Mouse (Mus musculus): Measurements from ENCODE around the gene Acsf3.
A peak's percentile ranks its signal among the peaks of the same experiment; 100 is the strongest.

Gene Acsf3

DNA sequence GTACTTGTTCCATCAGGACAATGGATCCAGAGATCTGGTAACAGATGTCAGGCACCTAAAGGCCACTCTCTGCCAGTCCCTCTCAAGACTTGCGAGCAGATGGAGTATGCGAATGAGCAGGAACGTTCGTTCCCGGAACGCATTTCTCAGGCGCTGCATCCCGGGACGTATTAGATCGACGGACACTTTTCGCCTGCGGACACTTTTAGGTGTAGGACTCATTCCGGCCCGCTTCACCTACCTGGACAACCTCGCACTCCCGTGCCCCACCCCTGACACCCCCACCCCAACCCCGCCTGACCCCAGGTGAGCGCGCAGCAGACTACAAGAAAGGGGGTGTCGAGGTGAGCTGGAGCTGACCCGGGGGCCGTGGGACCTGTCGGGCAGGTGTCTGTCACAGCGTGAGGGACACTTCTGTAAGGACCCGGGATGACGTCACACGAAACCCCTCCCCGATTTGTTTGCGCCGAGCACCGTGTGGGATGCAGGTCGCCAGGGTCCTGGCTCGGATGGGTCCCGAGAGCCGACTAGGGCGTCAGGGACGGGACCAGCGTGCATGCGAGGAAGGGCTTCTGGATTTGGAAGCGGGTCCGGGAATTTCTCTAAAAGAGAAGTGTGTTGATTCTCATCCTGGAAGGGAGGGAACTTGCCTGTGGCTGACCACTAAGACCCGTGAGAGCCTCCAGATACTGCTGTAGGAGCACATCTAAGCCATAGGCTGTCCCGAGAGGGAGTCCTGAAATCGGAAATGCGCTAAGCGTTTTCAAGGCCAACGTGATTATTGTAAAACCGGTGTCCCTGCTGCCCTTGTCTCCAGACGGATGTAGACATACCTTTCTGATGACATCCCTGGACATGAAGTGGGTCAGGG lies at the start of gene Acsf3:
TSS of gene Acsf3 (plus strand) at position 202 of the 871 bp plus-strand sequence.
- peak; percentile 49 for DNase-seq (ENCODE audit: low read depth, low spot score)

DNA sequence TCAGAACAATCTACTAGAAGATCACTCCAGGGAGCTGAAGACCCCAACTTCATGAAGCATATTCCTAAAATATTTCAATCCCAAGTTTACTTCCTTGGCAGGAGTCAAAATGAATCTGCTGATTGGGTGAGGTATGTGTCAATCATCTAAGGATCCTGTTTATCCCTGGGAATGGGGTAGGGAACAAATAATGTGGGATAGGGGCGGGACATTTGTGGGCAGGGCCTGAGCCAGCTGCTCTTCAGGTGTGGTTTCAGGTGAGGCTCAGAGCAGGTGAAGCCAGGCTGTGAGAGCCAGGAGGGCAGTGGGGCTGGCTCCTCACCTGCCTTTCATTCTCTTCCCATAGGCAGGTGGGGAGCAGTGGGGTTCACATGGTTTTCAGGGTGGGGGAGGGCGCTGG lies 48.5 kb upstream of the Acsf3 start:
- DNase-seq (ENCODE audit: low read depth, low spot score): no peak

DNA sequence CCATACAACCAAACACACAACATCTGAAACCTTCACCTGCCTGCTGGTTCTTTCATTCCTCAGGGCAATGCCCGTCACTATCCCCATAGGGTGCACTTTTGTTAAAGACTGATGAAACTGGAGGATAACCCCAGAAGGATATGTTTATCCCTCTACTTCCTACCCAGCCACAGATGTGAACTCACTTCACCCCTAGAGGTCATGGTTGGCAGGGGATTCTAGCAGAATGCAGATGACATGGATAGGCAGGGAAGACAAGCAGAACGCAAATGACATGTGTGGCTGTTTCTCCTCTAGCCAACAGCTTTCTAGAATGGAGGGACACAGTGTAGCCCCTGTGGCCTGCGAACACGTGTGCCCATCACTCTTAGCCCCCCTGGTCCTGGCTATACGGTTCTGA lies 47.9 kb upstream of the Acsf3 start:
- no peak for DNase-seq (ENCODE audit: low read depth, low spot score)

DNA sequence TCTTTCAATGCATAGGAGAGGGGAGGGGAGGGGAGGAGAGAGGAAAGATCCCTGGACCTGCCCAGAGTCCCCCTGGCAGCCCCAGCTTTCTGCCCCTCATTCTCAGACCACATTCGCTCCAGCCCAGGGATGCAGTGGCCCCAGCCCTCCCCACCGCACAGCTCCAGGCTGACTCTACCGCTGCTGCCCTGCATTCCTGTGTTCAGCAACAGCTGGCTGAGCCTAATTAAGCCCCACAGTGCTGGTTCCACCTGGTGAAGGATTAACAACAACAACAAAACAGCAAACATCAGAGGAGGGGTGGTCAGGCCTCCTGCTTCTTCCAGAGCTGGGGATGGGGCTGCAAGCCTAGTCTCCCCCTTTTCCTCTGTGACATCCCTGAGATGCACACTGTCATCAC lies 46.7 kb upstream of the Acsf3 start:
- no peak for DNase-seq (ENCODE audit: low read depth, low spot score)

DNA sequence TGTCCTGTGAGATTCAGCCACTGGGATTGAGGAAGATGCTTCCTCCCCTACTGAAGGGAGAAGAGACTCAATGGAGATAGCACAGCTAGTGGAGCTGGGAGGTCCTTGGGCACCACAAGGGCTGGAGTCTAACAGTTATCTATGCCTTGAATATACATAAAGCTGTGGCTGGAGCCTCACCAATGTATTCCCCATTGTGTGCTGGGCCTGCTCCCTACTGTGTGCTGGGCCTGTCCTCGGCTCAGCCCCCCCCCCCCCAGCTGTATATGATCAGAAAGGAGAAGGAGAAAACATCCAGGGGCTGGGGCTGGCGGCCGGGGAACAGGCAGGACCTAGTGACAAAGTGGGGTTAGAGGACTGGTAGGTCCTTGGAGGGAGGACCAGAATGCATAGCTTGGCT lies 40.2 kb upstream of the Acsf3 start:
- no peak for DNase-seq (ENCODE audit: low read depth, low spot score)

DNA sequence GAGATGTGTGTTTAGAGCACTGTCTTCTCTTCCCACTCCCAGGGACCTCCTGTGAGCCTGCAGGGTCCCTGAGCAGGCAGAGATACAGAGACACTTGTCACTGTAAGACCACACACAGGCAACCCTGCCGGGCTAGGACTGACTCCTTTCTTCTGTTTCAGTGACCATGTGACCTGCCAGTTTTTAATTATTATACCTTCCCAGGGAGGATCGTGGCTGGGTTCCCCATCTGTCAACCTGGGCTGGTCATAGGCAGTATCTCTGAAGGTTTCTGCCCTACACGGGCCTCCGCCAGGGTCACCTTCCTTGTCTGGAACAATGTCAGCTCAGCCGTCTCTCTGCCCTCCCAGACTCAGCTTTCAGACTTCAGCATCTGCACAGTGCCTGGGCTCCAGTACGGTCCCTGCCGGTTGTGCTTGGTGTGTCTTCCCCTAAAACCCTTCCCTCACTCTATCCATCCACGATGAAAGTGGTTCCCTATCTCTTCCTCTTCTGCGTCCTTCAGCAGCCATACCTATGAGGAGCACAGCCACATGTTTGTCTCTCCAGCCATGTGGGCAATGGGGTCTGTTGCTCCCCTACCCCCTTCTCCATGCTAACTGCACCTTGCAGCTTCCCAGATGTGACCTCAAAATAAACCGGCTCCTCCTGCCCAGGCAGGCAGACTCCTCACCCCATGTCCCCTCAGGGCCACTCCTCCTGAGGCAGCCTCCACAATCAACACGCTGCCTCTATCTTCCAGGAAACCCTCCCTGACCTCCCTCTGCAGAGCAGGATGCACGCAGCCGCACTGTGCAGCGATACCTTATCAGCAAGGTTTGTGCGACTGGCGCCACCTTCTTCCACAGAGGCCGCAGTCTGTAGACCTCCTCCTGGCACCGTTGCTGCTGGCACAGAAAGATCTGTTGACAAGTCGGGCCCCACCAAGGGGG lies 39.5 kb upstream of the Acsf3 start:
- no peak for DNase-seq (ENCODE audit: low read depth, low spot score)

DNA sequence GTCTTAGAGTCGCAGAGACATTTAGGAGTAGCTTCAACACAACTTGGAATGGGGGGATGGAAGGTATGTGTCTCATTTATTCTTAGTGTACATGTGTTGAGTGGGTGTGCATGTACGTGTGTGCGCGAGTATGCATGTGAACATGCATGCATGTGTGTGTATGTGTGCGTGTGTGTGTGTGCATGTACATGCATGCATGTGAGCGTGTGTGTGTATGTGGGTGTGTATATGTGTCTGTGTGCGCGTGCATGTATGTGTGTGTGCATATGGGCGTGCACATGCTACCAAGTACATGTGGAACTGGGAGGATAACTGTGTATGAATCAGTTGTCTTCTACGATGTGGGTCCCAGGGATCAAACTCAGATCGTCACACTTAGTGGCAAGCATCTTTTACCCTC lies 38.7 kb upstream of the Acsf3 start:
- DNase-seq (ENCODE audit: low read depth, low spot score): no peak

DNA sequence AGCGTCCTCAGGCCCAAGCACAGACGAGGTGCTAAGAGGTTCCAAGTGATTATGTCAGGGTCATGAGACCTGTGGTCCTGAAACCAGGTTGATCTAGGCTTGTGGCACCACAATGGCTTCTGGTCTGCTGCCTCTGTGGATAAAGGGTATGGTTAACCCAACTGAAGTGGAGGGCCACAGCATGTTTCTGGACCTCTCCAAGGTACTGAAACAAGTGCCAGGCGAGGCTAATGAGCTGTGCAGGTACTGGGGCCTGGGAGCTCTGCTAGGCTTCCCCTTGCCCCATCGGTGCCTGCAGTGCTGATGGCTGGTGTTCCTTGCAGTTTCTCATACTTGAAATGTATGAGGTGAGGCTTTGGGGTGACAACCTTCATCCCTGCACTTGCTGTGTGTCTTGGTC lies 38.2 kb upstream of the Acsf3 start:
- DNase-seq (ENCODE audit: low read depth, low spot score): no peak

DNA sequence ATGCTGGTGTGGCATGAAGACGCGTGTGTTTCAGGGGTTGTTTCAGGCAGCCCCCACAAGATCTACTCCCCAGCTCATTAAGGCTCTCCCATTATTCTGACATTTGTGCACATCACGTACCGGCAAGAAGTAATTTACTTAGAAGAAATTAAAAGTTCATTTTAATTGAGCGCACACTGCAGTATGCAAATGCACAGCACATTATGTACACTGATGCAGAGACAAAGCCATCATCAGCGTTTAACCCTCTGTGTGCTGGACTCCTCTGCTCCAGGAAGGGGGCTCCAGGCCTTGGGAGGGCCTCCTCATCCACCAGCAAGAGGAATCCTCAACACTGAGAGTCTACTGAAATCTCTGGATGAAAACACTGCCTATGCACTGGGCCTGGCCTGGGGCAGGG lies 37.4 kb upstream of the Acsf3 start:
- DNase-seq (ENCODE audit: low read depth, low spot score): no peak

DNA sequence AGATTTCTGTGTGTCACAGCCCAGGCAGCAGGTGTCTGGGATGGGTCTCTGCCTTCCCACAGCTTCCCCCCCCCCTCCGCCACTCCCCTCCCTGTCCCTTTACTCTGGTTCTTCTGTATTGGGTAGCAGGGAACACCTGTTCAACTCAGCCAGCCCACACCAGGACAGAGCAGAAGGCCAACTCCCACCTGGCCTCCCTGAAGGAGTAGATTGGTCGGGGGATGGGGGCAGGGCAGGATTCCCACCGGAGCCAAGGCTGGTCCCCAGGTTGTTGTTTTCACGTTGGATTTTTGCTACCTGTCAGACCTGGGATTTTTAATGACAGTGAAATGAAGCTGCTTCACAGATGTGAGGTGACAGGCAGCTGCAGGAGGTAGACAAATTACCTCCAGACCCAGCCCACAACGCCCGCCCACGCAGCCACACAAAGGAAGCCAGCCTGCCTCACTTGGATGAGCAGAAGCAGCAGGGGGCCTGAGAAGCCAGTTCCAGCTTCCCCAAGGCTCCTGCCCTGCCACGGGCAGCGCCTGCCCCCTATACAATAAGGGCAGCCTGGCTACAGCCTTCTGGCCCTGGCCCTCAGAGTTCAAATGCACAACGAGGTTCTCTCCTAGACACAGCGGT lies 36.1 kb upstream of the Acsf3 start:
- DNase-seq (ENCODE audit: low read depth, low spot score): no peak

DNA sequence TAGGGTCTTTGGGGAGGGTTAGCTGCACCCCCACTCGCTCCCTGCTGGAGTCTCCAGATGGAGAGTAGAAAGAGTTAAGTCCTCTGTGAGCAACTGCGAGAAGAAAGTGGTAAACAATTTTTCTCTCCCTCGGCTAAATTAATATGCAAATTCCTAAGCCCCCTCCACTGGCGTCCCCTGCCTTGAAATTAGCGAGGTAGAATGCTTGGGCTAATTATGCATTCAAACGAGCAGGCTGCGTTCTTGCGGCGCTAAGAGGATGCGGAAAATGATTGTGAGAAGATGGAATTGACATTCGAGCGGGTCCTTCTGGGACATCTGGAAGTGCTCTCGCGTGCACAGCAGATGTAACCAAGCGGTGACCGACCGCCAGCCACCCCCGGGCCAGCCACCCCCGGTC lies 32.8 kb upstream of the Acsf3 start:
- DNase-seq (ENCODE audit: low read depth, low spot score): no peak

DNA sequence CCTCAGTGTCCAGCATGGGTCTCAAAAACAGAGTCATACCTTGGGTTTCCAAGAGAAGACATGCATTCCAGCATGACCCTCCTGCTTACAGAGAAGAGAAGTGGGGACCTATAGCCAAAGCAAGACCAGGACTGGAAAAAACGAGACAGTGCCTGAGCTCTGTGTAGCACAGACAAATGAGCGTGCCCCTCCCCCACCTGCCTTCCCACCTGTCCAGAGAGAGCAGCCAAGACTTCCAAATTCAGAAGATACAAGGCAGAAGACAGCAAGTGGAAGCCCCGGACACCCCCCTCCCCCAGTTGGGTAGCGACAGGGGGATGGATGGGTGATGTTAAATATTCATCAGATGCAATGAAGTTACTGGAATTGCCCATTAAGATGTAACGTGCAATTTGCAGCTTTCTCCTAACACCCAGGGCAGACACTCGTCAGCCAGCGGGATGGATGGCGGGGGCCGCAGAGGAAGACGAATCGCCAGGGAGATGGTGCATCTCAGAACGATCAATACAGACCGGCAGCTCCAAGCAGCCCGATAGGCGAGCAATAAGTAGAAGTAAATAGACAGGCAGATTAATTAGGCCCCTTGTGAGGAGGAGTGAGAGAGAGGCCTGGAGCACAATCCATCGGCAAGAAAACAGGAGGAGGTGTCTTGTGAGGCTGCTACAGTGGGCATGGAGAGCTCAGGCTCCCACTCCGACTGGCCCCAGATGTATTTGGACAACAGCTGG lies 30.1 kb upstream of the Acsf3 start:
- no peak for DNase-seq (ENCODE audit: low read depth, low spot score)

DNA sequence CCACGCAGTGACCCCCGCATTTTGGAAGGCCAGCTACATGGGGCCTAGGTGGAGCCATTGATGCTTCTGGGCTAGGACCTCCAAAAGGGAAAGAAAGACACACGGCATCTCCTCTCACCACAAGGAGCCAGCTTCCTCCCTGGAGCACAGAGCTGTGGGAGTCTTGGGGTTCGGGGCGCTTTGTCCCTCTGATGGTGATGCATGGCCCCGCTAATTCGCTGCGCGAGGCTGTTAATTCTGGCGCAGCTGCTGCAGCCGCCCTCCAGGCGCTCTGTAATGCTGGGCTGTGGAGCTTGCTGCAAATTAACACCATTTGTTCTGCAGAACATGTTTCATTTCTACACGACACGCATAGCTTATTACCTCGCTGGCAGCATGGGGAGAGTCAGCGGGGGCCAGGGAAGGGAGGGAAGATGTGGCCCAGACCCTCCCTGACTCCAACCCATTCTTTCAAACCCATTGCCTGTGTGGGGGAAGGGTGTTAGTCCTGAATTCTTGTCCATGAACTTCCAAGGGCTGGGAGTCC lies 29.5 kb upstream of the Acsf3 start:
- no peak for DNase-seq (ENCODE audit: low read depth, low spot score)

DNA sequence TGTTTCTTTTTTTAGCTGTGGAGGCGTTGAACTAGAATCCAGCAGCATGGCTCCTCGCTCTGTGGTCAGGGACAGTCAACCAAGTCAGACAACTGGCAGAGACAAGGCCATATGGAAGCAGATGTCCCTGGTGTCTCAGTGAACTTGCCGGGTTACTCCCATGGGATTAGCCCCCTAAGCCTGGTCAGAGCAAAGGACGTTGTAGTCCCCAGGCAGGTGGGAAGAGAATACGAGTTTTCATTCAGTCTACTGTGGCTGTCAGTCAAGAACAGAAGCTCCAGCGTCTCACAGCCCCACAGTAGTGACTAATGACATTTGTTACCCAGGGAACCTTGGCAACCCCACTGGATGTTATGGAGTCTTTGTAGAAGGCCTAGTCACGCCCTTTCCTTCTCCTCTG lies 28.8 kb upstream of the Acsf3 start:
- DNase-seq (ENCODE audit: low read depth, low spot score): no peak

DNA sequence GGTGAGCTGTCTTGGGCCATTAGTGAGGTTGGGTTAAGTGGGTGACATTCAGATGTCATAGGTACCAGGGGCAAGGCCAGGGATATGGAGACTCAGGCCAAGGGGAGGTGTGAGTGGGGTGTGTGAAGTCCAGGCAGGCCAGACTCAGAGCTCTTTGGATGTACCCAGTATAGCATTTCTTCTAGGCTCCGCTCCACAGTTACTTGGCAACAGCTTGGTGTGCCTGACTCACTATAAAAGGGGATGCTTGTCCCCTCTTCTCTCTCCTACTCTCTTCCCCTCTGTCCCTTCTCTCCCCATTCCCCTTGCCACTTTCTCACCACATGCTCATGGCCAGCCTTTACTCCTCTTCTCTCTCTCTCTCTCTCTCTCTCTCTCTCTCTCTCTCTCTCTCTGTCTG lies 27.5 kb upstream of the Acsf3 start:
- DNase-seq (ENCODE audit: low read depth, low spot score): peak; percentile 40

DNA sequence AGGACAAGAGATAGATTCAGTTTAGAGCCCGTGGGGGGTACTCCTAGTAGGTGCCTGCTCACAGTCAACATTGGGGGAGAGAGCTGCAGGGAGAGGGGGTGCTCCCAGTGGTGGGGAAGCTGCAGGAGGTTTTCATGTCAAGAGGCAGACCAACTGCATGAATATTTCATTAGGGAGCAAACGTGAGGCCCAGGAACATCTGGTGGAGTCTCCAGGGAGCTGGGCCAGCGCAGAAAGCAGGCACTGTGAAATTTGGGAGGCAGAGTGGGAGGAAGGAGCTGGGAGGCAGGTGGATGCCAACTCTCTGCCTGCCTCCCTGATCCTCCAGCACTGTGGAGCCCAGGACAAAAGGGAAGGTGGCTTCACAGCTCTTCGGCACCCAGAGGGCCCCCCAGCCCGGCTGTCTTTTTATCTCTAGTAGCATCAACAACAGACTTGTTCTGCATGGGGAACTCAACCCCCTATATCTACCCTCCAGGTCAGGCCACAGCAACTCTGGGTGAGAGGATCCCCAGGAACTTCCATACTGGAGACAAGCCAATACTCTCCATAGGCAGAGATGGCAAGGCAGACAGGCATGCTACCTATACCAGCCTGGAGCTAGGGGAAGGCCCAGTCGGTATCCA lies 25.8 kb upstream of the Acsf3 start:
- DNase-seq (ENCODE audit: low read depth, low spot score): peak; percentile 45

DNA sequence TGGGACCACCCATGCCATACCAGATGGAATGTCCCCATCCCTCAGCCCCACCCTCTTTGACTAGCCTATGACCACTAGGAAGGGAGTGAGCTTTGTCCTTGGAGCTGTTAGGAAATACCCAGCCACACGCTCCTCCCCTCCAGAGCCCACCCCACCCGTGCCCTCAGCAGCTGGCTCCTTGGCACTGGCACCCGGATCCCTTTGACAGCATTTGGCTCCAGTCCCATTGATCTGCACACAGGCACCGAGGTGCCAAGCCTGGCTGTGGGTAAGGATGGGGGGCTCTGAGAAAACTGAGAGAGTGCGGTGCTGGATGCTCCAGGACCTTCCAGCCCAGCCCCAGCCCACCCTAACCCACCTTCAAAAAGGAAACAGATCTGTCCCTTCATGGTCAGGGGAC lies 23.9 kb upstream of the Acsf3 start:
- DNase-seq (ENCODE audit: low read depth, low spot score): no peak

DNA sequence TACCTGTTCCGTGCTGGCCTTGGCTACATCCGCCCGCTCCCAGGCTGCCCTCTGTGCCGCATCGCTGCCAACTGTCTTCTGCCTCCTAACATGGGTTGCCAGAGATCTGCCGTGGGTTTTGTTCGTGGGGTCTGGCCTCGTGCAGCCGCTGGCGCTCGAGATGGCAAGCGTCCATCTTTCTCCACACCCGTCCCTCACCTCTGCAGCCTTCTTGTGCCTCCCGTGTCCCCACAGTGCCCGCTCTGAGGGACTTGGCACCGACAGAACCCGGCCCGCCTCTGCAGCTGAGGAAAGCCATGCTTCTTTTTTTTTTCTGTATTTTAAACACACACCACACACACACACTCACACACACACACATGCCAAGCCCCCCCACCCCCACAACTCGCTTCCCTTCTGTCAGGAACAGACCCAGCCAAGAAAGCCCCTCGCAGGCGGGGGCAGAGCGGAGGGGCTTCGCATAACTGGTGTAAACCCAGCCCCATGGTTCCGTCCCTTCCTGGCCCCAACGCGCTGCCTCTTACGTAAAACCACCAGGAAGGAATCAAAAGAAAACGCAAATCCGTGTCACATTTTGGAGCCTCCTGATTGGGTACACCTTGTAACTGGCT lies 23.1 kb upstream of the Acsf3 start:
- DNase-seq (ENCODE audit: low read depth, low spot score): peak; percentile 85

DNA sequence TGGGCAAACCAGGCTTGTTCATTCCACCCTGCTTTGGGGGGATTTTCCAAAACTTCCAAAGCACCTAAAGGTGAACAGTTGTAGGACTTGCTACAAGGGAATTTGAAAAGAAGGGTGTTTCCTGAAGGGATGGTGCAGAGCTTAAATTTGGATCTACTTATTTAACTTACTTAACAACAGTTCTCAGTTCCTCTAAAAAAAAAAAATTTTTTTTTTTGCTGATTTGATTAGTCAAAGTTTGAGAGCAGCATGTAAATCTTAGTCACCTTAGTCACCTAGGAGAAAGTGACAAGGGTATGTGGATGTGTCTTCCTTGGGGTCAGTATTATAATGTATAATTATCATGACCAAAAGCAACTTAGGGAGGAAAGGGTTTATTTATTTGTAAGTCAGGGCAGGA lies 16.7 kb upstream of the Acsf3 start:
- DNase-seq (ENCODE audit: low read depth, low spot score): no peak

DNA sequence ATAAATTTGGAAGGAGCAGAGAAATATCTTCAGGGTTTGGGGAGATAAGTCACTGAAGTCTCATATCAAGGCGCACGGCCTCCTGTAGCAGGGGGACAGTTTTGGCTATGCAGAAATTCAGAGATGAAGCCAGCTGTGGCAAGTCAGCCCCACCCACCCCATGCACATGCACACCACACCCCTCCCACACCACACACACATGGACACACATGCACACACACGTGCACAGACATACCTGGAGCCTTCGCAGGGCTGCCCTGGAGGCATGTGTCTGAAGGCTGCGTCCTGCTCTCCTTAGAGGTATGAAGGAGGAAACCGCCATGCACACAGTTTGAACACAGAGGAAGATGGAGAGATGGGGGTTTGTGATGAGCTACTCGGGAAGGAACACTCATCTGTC lies 15.2 kb upstream of the Acsf3 start:
- DNase-seq (ENCODE audit: low read depth, low spot score): no peak

All from telencephalon, adult 2 months (tissue).